Mouse (Mus musculus): ENCODE measurements around the gene Gm28778.

DNA sequence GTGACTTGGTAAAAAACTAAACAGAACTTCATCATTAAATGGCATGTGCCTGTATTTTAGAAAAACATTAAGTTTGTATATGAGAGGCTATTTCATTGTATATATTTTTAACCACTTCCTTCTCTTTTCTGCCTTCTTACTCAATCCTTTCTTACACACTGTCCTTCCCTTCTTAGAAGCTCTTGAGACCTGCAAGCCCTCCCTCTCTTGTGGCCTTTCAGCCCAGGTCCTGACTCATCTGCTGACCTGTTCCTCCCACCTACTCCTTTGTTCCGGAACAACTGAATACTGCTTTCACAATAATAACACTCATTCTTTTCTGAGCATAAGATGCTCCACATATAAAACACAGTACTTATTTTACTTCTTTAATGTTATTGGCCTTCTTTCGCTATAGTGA is 44.2 kb downstream of the Gm28778 start:
- TF ChIP-seq POLR2A (IDR thresholded peaks at IDR 0.05; ENCODE audit: control insufficient read depth, low read depth, low read length) (no peak), CTCF (IDR thresholded peaks at IDR 0.05; ENCODE audit: control insufficient read depth, insufficient read depth, insufficient replicate concordance, low read depth, low read length) (no peak)

Data from testis, adult 2 months (tissue).